ENCODE assay signal across 24 mouse cellular contexts in the genomic region with DNA sequence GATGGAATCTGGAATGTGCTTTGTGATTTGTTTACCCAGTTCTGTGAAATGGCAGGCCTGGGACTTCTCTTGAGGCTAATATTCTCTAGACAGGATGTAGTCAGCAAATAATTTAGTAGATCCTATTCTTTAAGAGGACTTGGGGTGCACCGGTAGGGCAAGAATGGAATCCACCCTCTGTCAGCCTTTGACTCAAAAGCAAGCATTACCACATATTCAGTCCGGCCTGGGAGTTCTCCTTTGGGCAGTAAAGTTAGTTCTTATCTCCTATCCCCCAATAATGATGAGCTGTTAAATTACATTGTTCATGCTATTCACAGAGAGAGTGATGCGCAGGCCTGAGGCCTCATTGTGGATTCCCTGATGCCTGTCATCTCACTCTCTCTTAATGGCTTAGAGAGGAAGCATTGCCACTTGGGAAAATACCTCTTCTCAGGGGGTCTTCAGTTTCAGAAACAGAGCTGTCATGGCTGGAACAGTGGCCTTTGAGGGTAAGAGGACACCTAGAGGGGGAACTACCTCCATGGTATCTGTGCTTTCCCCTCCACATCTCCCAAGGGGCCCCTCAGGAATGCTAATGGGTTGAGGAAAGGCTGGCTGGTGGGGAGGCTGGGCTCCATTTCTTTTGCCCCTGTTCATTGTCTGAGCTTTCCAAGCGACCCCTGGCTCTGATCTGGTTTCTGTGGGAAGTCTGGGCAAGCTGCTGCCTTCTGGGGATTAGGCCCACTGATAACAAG.
A peak's percentile ranks its signal among the peaks of the same experiment; 100 is the strongest.
DNase-seq lines count a peak whose midpoint lies in the region; ATAC-seq and TF ChIP-seq lines count a peak whose summit lies in the region.
"Had no signal": no experiment of that assay in that cellular context is flagged by ENCODE, and none has a peak within 500 bp of the region (broad histone marks: within the 10 kb centered on the region; RNA-seq: fewer than 3 reads in every experiment).

No protein-coding gene starts in this region.

- no peaks in the 10 kb centered on the region for H3K9me3 ChIP-seq in lung, embryonic 14.5 days (ENCODE audit: low read depth, low read length)
- no peaks in the 10 kb centered on the region for H3K9me3 ChIP-seq in midbrain, embryonic 11.5 days (ENCODE audit: control insufficient read depth, low read length)
- no peaks in the 10 kb centered on the region for H3K9me3 ChIP-seq in midbrain, postnatal 0 days (ENCODE audit: low read length)
- H3K9me3 ChIP-seq in hindbrain, embryonic 13.5 days, result no peaks in the 10 kb centered on the region
- H3K9me3 ChIP-seq: forebrain, embryonic 10.5 days; limb, embryonic 15.5 days had no signal

- no peak overlapping the region for H3K4me2 ChIP-seq in lung, embryonic 14.5 days
- H3K4me2 ChIP-seq in midbrain, embryonic 11.5 days, result no peak overlapping the region
- H3K4me2 ChIP-seq in midbrain, postnatal 0 days (ENCODE audit: low read depth, low read length, poor library complexity, severe bottlenecking), result no peak overlapping the region
- H3K4me2 ChIP-seq in hindbrain, embryonic 13.5 days, result no peak overlapping the region
- H3K4me2 ChIP-seq: limb, embryonic 15.5 days had no signal

- DNase-seq in embryo, embryonic 10 days (ENCODE audit: low spot score), result peak; percentile 39
- no peak for DNase-seq in embryo, embryonic 9.5 days (ENCODE audit: extremely low spot score)
- DNase-seq in lung, embryonic 14.5 days, result peak; percentile 57
- DNase-seq in lung, adult 18-20 months, result no peak
- DNase-seq in midbrain, embryonic 11.5 days (ENCODE audit: low spot score, missing footprints), result no peak
- DNase-seq in midbrain, postnatal 0 days (ENCODE audit: low spot score), result no peak
- DNase-seq in kidney, adult 2 months, result no peak
- DNase-seq: adrenal gland, postnatal 10 days; cerebellum, adult 18-20 months; cerebellum, postnatal 14 days; forebrain, postnatal 0 days; gastrocnemius, postnatal 14 days; heart, adult 2 months; heart, postnatal 4 days; kidney, adult 8-10 months; kidney, postnatal 10 days; left cerebral cortex, postnatal 4 days; right cerebral cortex, postnatal 14 days had no signal

- no peaks in the 10 kb centered on the region for H3K27me3 ChIP-seq in lung, embryonic 14.5 days (ENCODE audit: insufficient read depth, low read length)
- no peaks in the 10 kb centered on the region for H3K27me3 ChIP-seq in midbrain, embryonic 11.5 days (ENCODE audit: control insufficient read depth, insufficient read depth, low read length)
- H3K27me3 ChIP-seq in midbrain, postnatal 0 days (ENCODE audit: insufficient read depth, low read length), result no peaks in the 10 kb centered on the region
- H3K27me3 ChIP-seq in hindbrain, embryonic 13.5 days, result no peaks in the 10 kb centered on the region
- H3K27me3 ChIP-seq in kidney, adult 2 months (replicated peaks; ENCODE audit: control insufficient read depth, insufficient read depth, low read length), result no peaks in the 10 kb centered on the region
- H3K27me3 ChIP-seq: limb, embryonic 15.5 days had no signal

- TF ChIP-seq CTCF in lung, embryonic 14.5 days (IDR thresholded peaks at IDR 0.05; ENCODE audit: low read depth), result no peak
- no peak for TF ChIP-seq CTCF in midbrain, postnatal 0 days (IDR thresholded peaks at IDR 0.05)
- TF ChIP-seq CTCF in kidney, adult 2 months (conservative IDR thresholded peaks at IDR 0.05; ENCODE audit: insufficient read depth, insufficient read length, low read depth, low read length), result no peak

- 37% methylated on average over 4 of the region's 4 CpGs for WGBS in lung, embryonic 14.5 days
- WGBS in midbrain, embryonic 11.5 days, result 42% methylated on average over 4 of the region's 4 CpGs
- 55% methylated on average over 4 of the region's 4 CpGs for WGBS in midbrain, postnatal 0 days
- WGBS in hindbrain, embryonic 13.5 days, result 31% methylated on average over 4 of the region's 4 CpGs
- 79% methylated on average over 4 of the region's 4 CpGs for WGBS in kidney, adult 2 months

- no peaks in the 10 kb centered on the region for H3K36me3 ChIP-seq in lung, embryonic 14.5 days (ENCODE audit: insufficient read depth)
- no peaks in the 10 kb centered on the region for H3K36me3 ChIP-seq in midbrain, embryonic 11.5 days (ENCODE audit: control insufficient read depth, insufficient read depth, low read length)
- H3K36me3 ChIP-seq in midbrain, postnatal 0 days (ENCODE audit: insufficient read depth, low read length), result no peaks in the 10 kb centered on the region
- no peaks in the 10 kb centered on the region for H3K36me3 ChIP-seq in hindbrain, embryonic 13.5 days
- H3K36me3 ChIP-seq in kidney, adult 2 months (ENCODE audit: control insufficient read depth, insufficient read depth, low read length), result no peaks in the 10 kb centered on the region
- H3K36me3 ChIP-seq: forebrain, embryonic 10.5 days; limb, embryonic 15.5 days had no signal

- no peak overlapping the region for H3K27ac ChIP-seq in lung, embryonic 14.5 days (ENCODE audit: low read depth)
- no peak overlapping the region for H3K27ac ChIP-seq in midbrain, embryonic 11.5 days (ENCODE audit: low read depth, low read length)
- no peak overlapping the region for H3K27ac ChIP-seq in midbrain, postnatal 0 days (ENCODE audit: low read depth, low read length)
- H3K27ac ChIP-seq in hindbrain, embryonic 13.5 days, result peak overlapping the region; percentile 45
- H3K27ac ChIP-seq in kidney, adult 2 months (ENCODE audit: insufficient read depth, low read depth, low read length), result no peak overlapping the region
- H3K27ac ChIP-seq: forebrain, embryonic 10.5 days; heart, adult 2 months; limb, embryonic 15.5 days; liver, embryonic 14.5 days; stomach, postnatal 0 days had no signal

- H3K9ac ChIP-seq in lung, embryonic 14.5 days, result no peak overlapping the region
- H3K9ac ChIP-seq in midbrain, embryonic 11.5 days (ENCODE audit: low read length), result no peak overlapping the region
- no peak overlapping the region for H3K9ac ChIP-seq in midbrain, postnatal 0 days (replicated peaks; ENCODE audit: low read length, poor library complexity, severe bottlenecking)
- H3K9ac ChIP-seq in hindbrain, embryonic 13.5 days, result no peak overlapping the region
- H3K9ac ChIP-seq: forebrain, postnatal 0 days; limb, embryonic 15.5 days; liver, embryonic 14.5 days had no signal

- no peak for TF ChIP-seq POLR2A in kidney, adult 2 months (IDR thresholded peaks at IDR 0.05; ENCODE audit: low read depth, low read length)

- peaks cover 8% of the 10 kb centered on the region; the same call in 1 of the 2 replicates for H3K4me1 ChIP-seq in lung, embryonic 14.5 days (ENCODE audit: insufficient read depth)
- peaks cover 33% of the 10 kb centered on the region for H3K4me1 ChIP-seq in midbrain, embryonic 11.5 days (ENCODE audit: control insufficient read depth, insufficient read depth, low read length)
- H3K4me1 ChIP-seq in midbrain, postnatal 0 days (ENCODE audit: insufficient read depth, low read length), result peaks cover 3% of the 10 kb centered on the region; the same call in 1 of the 2 replicates
- H3K4me1 ChIP-seq in hindbrain, embryonic 13.5 days (replicated peaks), result peaks cover 73% of the 10 kb centered on the region
- peaks cover 4% of the 10 kb centered on the region; the same call in 1 of the 2 replicates for H3K4me1 ChIP-seq in kidney, adult 2 months (ENCODE audit: control insufficient read depth, insufficient read depth, low read length)

- peak; percentile 67 for ATAC-seq in lung, embryonic 14.5 days (ENCODE audit: insufficient read depth)
- ATAC-seq in midbrain, embryonic 11.5 days (ENCODE audit: low FRiP score), result peak; percentile 47
- no peak for ATAC-seq in midbrain, postnatal 0 days (ENCODE audit: low FRiP score)
- ATAC-seq in hindbrain, embryonic 13.5 days (ENCODE audit: low FRiP score), result no peak
- ATAC-seq: activated CD4-positive, CD25-positive, alpha-beta regulatory T cell, adult 4 months; forebrain, postnatal 0 days had no signal

- H3K4me3 ChIP-seq in lung, embryonic 14.5 days (ENCODE audit: low read depth, low read length), result no peak overlapping the region
- H3K4me3 ChIP-seq in midbrain, embryonic 11.5 days (ENCODE audit: low read depth, low read length), result no peak overlapping the region
- no peak overlapping the region for H3K4me3 ChIP-seq in midbrain, postnatal 0 days (ENCODE audit: low read depth, low read length)
- H3K4me3 ChIP-seq in hindbrain, embryonic 13.5 days, result no peak overlapping the region
- no peak overlapping the region for H3K4me3 ChIP-seq in kidney, adult 2 months (ENCODE audit: insufficient read depth, low read depth, low read length)
- H3K4me3 ChIP-seq: forebrain, embryonic 10.5 days; heart, adult 2 months; limb, embryonic 15.5 days had no signal

Comparison
In these comparisons a context has a peak if more than half of its experiments do, and no peak if none do; other contexts are left out.
1. DNase-seq: peak in embryo, embryonic 10 days (single experiment) and lung, embryonic 14.5 days (single experiment); none in embryo, embryonic 9.5 days (single experiment), lung, adult 18-20 months (0 of 2), midbrain, embryonic 11.5 days (single experiment), midbrain, postnatal 0 days (single experiment) and kidney, adult 2 months (single experiment).
2. ATAC-seq: peak in lung, embryonic 14.5 days (single experiment) and midbrain, embryonic 11.5 days (single experiment); none in midbrain, postnatal 0 days (single experiment) and hindbrain, embryonic 13.5 days (single experiment).